14 mouse cellular contexts compared by ENCODE assay signal in the genomic region with DNA sequence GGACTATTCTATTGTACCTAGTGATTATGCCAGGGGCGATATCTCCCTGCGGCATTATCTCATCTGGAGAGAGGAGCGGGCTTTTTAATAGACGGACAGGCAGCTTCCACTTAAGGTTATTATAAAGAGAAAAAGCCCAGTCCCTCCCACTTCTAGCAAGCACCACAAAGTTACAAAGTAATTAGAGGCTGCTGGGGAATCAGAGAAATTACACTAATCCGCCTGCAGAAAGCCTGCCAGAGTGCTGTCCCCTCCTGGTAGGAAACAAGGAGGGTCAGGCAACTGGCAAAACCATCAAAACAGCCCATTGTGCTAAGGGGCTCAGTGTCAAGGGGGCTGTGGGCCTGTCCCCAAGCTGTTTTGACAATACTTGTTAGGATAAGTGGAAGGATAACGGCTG.
"Had no signal": no experiment of that assay in that cellular context is flagged by ENCODE, and none has a peak within 500 bp of the region (broad histone marks: within the 10 kb centered on the region; RNA-seq: fewer than 3 reads in every experiment).

No protein-coding gene starts in this region.

- H3K9me3 ChIP-seq: limb, embryonic 12.5 days; liver, embryonic 13.5 days; lung, embryonic 15.5 days; megakaryocyte, embryonic 14.5 days had no signal

- H3K4me3 ChIP-seq: limb, embryonic 12.5 days; liver, embryonic 13.5 days; lung, embryonic 15.5 days; megakaryocyte, embryonic 14.5 days had no signal

- ATAC-seq: liver, postnatal 0 days had no signal

- H3K9ac ChIP-seq: limb, embryonic 12.5 days; liver, embryonic 13.5 days; liver, postnatal 0 days; lung, embryonic 15.5 days had no signal

- H3K4me2 ChIP-seq: limb, embryonic 12.5 days; liver, embryonic 13.5 days; lung, embryonic 15.5 days had no signal

- H3K36me3 ChIP-seq: limb, embryonic 12.5 days; liver, embryonic 13.5 days; lung, embryonic 15.5 days had no signal

- H3K4me1 ChIP-seq: liver, embryonic 13.5 days; lung, embryonic 15.5 days had no signal

- H3K27ac ChIP-seq: limb, embryonic 12.5 days; liver, embryonic 13.5 days; lung, embryonic 15.5 days; macrophage; stomach, postnatal 0 days had no signal

- H3K27me3 ChIP-seq: liver, embryonic 13.5 days; lung, embryonic 15.5 days had no signal

- DNase-seq: kidney, adult 8-10 months; kidney, postnatal 25 days; layer of hippocampus, adult 9-11 months; layer of hippocampus, postnatal 36 days; liver; liver, embryonic 13.5 days; liver, postnatal 0 days; lung, postnatal 14 days; thymus, postnatal 25 days had no signal
